Mouse (Mus musculus): Measurements from ENCODE around the gene Lce1f.
"Not testable (repeated sequence)": the region's sequence is repeated elsewhere in the genome, so short reads cannot be mapped to it uniquely, and the experiment has no call there.

Lce1f gene

DNA sequence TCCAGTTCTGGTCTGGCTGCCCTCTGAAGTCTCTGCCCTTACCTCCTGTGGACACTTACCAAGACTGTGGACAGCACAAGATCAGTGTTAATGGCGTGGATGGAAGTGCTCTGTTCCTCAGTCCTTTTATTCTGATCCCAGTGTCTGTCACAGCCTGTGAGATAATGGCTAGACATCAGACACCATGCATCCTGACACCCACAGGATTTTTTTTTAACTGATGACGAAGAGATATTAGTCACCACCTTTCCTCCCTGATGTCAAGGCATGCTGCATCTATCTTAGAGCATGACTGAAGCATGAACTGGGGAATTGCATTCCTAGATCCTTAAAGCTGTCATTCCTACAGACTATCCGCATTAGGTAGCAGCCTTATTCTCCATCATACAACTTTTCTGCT is at the start of gene Lce1f:
Lce1f (minus strand) TSS at position 101 of the 400 bp plus-strand sequence.
- no peak for DNase-seq (ENCODE audit: low read depth, low spot score)

DNA sequence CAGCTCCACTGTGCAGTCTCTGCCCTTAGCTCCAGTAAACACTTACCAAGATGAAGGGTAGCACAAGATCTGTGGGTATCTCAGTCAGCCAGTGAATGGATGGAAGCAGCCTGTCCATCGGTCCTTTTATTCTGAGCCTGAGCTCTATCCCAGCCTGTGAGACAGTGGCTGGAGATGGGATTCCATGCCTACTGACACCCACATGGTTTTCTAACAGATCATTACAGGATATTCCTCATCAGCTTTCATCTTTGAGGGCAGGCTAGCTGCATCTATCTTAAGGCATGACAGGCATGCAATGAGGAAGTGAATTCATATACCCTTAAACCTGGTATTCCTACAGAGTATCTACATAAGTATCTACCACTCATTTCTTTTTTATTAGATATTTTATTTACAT is 44.8 kb upstream of the Lce1f start, which contains the start of gene Lce1h:
Lce1h (minus strand) TSS at position 101 of the 400 bp plus-strand sequence.
- no peak for DNase-seq (ENCODE audit: low read depth, low spot score)

DNA sequence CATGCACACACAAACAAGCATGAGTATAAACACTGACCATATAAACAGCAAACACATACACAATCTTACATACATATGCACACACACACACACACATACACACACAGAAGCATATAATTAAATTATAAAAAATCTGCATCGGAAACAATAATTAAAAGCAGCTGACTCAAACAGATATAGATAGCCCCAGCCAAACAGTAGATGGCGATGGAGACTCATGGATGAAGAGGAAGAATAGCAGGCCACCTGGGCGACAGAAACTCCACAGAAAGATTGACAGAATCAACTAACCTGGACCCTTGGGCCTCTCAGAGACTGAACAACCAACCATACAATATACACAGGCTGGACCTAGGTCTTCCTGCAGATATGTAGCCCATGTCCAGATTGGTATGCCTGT is 33.0 kb upstream of the Lce1f start:
- no peak for DNase-seq (ENCODE audit: low read depth, low spot score)

DNA sequence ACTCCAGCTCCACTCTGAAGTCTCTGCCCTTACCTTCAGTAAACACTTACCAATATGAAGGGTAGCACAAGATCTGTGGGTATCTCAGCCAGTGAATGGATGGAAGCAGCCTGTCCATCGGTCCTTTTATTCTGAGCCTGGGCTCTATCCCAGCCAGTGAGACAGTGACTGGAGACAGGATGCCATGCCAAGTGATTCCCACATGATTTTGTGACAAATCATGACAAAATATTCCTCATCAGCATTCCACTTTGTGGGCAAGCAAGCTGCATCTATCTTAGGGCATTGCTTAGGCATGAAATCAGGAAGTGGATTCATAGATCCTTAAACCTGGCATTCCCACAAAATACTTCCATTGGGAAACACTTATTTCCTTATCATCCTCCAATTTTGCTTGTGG is 32.1 kb upstream of the Lce1f start, which contains the start of gene Lce1g:
Lce1g (minus strand) TSS at position 101 of the 400 bp plus-strand sequence.
- no peak for DNase-seq (ENCODE audit: low read depth, low spot score)

DNA sequence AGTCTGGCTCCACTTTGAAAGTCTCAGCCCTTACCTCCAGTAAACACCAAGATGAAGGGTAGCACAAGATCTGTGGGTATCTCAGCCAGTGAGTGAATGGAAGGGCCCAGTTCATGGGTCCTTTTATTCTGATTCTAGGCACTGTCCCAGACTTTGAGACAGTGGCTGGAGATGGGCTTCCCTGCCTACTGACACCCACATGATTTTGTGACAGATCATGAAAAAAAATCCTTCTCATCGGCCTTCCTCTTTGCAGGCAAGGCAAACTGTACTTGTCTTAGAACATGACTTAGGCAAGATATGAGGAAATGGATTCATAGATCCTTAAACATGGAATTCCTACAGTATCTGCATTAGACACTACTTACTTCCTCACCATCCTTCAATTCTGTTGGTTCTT is 18.8 kb upstream of the Lce1f start, which contains the start of gene Gm38119:
Gm38119 (minus strand) TSS at position 101 of the 400 bp plus-strand sequence.
- no peak for DNase-seq (ENCODE audit: low read depth, low spot score)

DNA sequence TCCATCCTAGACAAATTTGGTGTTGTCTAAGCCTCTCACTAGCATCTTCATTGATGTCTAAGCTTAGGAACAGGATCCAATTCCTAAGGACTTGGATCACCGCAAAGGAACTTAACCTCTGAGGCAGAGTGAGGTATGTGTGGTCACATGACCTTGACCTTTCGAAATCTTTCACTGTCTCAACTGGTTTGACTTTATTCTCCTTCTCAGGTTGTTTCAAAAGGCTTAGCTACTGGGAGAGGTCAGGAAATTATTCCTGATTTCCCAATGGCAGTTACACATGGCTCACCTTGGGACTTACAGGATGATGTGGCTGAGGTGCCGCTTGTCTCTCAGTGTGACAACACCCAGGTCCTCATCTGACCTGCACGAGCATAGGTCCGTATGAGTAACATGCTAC is 2.5 kb upstream of the Lce1f start:
- DNase-seq (ENCODE audit: low read depth, low spot score): no peak

DNA sequence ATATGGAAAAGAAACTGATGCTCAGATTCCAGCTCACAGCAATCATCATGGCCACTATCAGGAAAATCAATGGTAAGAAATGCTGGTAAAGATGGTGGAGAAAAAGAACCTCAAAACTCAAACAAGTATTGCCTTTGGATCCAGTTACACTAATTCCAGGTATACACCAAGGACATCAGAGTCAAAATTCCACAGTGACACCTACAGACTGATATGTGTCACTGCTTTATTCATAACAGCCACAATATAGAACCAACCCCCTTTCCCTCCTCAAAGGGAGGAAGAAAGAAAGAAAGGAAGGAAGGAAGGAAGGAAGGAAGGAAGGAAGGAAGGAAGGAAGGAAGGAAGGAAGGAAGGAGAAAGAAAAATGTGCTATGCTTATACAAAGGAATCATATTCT is 5.0 kb downstream of the Lce1f start:
- no peak for DNase-seq (ENCODE audit: low read depth, low spot score)

DNA sequence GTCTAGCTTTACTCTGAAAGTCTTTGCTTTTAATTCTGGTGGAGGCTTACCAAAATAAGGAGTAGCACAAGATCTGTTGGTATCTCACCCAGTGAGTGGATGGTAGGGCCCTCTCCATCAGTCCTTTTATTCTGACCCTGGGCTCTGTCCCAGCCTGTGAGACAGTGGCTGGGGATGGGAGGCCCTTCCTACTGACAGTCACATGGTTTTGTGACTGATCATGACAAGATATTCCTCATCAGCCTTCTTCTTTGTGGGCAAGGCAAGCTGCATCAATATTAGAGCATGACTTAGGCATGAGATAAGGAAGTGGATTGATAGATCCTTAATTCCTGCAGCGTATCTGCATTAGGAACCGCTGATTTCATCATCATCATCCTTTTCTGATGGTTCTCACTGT is 11.2 kb downstream of the Lce1f start, which contains the start of gene Lce1e:
Lce1e (minus strand) TSS at position 101 of the 400 bp plus-strand sequence.
- no peak for DNase-seq (ENCODE audit: low read depth, low spot score)

DNA sequence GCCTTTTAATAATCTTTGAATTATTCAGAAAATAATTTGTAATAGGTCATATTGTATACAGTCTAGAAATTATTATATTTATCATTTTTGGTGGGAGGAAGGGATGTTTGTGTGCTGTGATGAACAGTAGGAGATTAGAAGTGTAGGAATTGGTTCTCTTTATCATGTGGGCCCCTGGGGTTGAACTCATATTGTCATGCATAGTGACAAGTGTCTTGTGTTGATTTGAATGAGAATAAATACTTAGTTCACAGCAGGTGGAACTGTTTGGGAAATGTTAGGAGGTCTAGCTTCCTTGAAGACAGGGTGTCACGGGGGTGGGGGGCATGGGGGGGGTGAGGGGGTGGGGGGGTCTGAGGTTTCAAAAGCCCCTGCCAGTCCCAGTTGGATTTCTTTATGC is 25.5 kb downstream of the Lce1f start:
- no peak for DNase-seq (ENCODE audit: low read depth, low spot score)

DNA sequence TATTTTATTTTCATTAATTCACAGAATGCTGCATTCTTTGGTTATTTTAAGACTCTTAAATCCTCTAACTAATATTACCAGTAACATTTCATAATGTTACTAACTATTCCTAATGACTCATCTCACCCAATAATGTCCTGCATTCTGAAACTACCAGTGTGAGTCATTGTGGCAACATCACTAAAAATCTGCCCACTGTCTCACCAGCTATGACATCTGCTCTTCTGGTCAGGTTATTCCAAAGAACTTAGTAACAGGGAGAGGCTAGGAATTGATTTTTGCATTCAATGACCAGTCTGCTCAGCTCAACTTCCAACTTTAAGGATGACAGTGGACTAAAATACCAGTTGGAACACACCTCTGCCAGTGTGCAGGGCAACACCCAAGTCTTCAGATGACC is 28.5 kb downstream of the Lce1f start:
- no peak for DNase-seq (ENCODE audit: low read depth, low spot score)

DNA sequence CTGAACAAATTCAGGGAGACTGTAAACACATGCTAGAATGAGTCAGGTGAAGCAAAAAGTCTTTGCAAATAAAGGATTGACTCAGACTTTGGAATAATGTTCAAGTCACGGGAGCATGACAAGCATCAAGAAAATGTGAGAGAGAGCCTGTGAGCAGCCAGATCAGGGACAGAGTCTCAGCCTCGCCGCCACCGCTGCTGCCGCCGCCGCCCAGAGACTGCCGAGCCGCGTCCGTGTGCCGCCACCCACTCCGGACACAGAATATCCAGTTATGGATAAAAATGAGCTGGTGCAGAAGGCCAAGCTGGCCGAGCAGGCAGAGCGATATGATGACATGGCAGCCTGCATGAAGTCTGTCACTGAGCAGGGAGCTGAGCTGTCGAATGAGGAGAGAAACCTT is 31.0 kb downstream of the Lce1f start:
- not testable (repeated sequence) for DNase-seq (ENCODE audit: low read depth, low spot score)

DNA sequence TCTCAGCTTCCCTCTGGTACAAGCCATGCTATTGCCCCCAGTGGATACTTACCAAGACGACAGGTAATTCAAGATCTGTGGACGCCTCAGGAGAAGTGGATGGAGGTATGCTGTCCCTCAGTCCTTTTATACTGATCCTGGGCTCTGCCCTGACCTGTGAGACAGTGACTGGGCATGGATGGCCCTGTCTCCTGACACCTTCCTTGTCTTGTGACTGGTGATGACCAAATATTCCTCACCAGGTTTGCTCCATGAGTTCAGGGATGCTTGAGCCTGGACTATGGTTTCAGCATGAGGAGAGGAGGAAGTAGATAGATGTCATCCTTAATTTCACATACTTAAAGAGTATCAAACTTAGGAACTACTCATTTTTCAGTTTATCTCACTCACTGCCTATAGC is 33.0 kb downstream of the Lce1f start, which contains the start of gene Lce1d:
Lce1d (minus strand) TSS at position 101 of the 400 bp plus-strand sequence.
- DNase-seq (ENCODE audit: low read depth, low spot score): no peak

DNA sequence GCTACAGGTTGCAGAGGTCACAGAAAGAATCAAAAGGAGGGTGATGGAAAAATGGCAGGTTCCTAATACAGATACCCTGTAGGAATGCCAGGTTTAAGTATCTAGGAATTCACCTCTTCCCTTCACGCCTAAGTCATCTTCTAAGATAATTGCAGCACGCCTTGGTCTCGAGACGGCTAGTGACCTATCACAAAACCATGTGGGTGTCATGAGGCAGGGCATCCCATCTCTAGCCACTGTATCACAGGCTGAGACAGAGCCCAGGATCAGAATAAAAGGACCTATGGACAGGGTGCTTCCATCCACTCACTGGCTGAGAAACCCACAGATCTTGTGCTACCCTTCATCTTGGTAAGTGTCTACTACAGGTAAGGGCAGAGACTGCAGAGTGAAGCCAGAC is 41.2 kb downstream of the Lce1f start, which contains the start of gene Lce1c:
Lce1c (plus strand) TSS at position 301 of the 400 bp plus-strand sequence.
- no peak for DNase-seq (ENCODE audit: low read depth, low spot score)

DNA sequence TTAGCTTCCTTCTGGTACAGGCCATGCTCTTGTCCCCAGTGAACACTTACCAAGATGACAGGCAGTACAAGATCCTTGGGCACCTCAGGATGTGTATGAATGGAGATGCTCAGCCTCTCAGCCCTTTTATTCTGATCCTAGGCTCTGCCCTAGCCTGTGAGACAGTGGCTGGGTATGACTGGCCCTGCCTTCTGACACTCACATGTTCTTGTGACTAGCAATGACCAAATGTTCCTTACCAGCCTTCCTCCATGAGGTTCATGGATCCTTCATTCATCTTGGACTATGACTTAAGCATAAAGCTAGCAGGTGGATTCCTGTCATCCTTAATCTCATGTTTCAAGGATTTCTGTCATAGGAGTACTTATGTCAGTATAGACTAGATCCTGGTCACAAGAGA is 49.9 kb downstream of the Lce1f start, which contains the start of gene Lce1a2:
Lce1a2 (minus strand) TSS at position 101 of the 400 bp plus-strand sequence.
- no peak for DNase-seq (ENCODE audit: low read depth, low spot score)
